Mouse (Mus musculus) frontal cortex, postnatal 36 days (tissue): ENCODE measurements at regions not wholly inside any gene's neighbourhood (a gene's known extent, or its start where the extent isn't known, plus 50 kb on each side); places are given as distances from the start of the nearest gene placed in this dataset.

ENCODE experiments used
- DNase-seq, 2 experiments: peaks; one replicate each; pipeline ENCODE4 v3.0.0; 2022; ENCODE audit warnings: low spot score in 2 of 2

DNA sequence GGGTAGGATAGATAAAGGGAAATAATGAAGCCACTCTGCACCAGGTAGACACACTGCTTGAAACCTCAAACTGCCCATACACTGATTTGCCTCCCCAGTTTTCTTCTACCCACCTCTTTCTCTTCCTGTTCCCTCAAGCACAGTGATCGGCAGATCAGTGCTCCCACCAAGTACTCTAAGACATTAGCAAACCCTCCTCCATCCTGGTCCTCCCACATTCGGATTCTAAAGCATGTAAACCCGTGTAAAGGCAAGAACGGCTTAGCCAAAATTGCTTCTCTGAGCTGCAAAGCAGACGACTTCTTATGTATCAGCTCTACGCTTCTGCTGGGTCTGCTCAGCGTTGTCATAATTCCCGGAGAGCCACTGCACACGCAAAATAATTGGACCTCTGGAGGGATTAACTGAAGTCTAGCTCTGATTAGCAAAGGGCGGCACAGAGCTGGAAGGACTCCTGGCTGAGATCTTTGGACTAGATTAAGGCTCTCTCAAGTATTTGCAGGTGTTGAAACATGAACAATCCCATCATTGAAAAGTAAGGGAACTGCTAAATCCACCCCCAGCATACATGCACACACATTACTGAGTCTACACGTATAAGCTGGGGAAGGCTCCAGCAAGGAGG is 67.2 kb downstream of the Mtx3 start:
- peak; percentile 13 to 17 for DNase-seq

DNA sequence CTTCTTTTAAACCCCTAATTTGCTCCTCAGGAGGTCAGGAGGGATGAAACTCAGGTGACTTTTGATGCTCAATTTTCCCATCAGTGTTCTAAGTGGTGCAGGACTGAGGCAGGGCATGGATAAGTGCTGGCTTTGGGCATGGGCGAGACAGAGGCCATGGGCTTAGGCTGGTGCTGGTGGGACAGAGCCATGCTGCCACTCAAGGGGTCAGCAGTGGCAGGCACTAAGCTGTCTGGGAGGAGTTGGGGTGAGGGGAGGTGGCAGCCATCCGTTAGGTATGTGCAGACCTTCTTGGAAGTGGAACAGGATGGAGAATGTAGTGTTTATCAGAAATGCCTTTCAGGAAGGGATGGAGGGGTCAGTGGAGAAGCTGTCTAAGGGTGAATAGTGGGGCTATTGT is 68.1 kb downstream of the Mtx3 start:
- DNase-seq = no peak

DNA sequence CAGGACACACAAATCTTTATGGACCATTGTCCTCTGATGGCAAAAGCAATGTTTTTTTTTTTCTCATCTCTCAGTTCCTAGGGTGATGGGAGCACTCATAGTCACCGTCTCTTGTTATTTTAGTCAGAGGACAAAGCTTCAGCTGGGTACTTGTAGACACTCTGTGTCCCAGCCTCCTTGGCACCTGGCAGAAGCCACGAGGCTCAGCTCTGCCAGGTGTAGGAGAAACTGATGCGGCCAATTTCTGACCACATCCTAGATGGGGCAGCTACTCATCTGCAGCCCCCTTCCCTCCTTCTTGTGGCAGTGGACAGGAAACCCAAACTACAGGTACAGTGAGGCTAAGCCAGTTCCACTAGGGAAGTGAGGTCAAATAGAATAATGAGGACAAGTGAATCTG is 70.1 kb downstream of the Mtx3 start:
- DNase-seq = no peak

DNA sequence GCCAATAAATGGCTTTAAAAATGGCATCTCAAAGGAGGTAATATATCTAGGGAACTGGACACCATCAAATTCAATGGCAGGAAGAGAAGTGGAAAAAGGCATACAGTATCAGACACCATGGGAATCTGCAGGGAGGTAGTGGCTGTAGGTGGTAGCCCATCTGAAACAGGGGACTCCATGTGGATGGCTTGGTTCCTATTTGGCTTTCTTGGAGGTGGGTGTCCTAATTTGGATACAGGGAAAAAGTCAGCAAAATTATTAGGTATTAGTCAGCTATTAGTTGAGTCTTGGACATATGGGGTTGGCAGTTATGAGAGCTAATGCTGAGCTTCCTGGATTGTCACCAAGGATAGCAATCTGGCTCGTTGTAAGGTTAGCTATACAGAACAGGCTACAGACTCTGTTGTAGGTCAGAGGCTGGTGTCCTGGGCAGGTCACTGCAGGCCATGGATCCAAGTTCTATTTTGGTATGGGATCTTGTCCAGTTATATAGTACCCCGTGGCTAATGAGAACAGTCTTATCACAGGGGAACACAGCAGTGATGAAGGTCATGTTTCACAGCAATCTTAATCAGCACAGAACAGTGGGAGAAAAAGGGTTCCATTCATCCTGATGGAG is 70.8 kb downstream of the Mtx3 start:
- DNase-seq = no peak

DNA sequence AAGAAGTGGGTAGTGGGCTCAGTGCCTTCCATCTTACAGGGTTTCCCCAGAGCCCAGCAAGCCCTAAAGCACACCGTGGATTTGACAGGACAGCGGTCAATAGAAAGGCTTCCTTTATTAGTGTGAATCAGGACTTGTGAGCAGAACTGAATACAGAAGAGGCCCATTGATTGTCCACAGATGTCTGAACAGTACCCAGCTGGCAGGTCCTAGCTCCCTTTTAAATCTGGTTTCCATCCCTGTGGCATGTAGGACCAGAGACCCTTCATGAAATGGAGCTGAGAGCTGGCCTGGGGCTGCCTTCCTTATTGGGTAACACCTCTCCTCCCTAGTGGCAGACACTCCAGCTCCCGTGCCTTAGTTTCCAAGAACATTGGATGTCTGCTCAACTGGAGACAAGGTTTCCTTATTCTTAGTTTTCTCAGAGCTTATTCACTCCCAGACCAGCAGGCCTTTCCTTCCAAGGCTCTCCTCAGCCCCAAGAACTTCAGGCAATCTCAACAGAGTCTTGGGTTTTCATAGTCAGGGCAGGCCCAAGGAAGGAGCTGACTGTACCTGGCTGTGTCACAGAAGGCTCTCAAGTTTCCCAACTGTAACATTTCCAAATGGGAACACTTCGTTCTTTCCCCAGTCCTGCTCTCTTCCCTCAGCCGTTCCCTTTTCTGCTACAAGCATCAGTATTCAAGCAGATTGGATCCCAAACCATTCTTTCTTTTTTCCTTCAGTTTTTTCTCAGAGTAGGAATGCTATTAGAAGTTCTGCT is 71.6 kb downstream of the Mtx3 start:
- peak in 1 of 2 experiments; percentile 14 for DNase-seq

DNA sequence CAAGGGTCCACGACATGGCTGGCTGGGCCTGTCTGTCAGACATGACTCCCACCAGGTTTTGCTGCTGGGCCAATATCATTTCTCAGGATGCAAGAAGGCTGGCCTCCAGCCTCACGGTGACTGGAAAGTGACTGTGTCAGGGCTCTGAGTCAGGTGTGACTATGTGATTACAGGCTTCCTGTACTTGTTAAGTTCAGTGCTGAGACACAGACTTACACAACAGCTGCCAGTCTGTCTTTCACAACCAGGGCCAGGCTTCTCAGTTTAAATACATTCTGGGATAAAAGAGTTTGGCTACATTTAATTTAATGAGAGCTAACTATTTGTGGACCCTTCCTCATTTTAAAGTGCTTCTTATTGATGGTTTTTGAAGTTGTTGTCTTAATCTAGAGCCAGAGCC is 75.3 kb downstream of the Mtx3 start:
- DNase-seq = no peak

DNA sequence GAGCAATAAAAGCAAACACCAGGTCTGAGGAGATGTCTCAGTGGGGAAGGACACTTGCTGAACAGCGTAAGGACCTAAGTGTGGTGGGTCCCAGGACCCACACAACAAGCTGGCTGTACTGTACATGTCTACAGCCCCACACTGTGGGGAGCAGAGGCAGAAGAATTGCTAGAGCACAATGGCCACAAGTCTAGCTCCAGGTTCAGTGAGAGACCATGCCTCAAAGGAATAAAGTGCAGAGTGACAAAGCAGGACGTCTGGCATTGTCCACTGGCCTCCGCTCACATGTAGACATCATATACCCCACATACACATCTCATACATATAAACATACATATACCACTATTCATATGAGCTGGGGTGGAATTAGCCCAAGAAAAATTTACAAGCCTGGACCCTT is 77.4 kb downstream of the Mtx3 start:
- no peak for DNase-seq

DNA sequence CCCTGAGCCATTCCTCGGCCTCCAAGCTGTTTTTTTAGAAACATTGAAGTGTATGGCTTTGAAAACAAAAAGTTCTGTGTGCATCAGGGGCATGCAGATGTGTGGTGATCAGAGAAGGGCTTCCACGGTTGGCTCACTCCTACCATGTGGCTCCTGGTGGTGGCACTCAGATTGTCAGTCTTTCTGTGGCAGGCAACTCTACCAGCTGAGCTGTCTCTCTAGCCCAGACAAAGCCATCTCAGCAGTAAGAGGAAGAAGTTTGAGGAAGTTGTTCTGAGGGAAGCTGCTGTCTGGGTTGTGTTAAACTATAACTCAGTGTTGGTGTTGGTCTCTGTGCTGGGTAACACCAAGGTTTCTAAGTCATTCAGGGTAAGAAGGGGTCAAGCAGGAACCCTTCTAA is 78.9 kb downstream of the Mtx3 start:
- no peak for DNase-seq

DNA sequence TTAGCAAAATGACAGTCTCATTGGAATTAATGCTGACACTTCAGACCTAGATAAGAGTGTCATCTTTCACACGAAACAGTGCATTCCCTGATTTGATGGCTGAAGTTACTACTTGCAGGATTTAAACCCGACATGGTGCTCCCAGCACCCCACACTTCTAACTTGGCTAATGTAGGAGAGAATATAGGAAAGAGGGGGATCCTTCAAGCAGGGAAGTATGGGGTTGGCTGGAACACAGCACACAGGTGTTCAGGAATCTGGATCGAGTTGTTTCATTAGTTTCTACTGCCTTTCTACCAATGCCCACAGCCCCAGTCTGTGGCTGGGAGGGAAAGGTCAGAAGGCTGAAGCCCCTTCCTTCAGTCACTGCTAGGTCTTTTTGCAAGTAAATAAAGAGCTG is 79.5 kb downstream of the Mtx3 start:
- no peak for DNase-seq

DNA sequence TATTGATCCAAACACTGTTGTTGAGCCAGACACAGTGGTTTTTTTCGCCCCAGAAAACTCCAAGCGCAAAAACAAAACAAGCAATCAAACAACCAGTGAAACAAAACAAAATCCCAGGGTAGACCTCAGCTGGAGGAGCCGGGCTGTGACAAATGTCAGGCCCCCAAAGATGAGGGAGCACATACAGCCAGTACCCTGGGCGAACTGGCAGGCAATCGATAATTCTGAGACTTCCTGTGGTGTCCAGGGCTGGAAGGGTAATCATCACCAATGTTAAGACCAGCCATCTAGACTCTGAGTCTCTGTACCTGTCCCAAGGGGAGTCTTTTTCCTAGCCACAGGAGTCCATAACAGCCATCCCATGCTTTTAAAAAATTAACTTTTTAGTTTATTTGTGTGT is 80.6 kb downstream of the Mtx3 start:
- DNase-seq = no peak

DNA sequence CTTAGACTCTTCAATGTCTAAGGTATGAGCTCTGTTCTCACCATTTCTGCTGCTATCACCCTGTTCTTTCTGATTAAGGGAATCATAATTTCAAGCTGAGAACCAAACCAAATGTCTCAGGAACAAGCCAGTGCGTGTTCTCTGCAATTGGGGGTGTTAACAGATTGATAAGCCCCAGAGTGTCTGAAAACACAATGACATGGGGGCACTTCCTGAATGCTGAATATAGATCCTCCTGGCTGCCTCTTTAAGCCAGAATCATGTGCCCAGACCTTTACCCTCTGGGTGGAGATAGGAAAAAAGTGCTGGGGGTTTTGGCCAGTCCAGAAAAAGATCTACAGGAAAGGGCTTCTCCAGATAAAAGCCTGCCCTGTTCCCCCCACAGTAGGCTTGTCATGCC is 84.0 kb downstream of the Mtx3 start:
- DNase-seq = no peak

DNA sequence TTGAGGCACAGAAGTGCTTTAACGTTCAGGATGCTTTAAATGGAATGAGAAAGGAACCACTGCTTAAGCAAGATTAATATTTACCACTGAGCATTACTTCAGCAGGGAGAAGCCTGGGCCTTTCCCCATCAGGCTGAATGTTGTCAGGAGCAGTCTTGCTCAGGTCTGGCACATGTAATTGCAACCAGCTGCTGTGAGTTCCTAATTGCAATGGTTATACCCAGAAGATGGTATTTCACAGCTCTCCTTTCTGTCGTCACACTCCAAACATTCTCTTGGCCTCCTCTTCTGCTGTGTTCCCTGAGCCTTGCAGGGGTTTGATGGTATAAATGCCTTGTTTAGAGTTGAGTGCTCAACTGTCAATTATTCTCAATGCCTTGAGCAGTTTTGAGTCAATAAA is 87.1 kb downstream of the Mtx3 start:
- DNase-seq = no peak

DNA sequence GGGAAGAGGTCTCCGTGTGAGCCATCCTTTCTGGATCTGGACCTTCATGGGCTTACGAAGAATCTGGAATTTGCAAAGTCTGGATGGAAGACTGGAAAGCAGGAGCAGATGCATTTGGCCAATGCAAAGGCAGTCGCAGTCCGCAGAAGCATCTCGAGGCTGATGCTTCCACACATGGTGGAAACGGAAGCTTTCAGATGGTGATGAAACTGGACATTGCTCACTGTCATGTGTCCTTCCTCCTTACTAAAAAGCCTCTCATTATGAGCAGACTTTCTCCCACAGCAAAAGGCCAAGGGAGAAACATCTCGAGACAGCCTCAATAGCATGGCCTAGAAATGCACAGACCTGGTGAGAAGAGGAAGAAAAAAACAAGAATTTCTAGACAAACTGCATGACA is 94.5 kb downstream of the Mtx3 start:
- no peak for DNase-seq

DNA sequence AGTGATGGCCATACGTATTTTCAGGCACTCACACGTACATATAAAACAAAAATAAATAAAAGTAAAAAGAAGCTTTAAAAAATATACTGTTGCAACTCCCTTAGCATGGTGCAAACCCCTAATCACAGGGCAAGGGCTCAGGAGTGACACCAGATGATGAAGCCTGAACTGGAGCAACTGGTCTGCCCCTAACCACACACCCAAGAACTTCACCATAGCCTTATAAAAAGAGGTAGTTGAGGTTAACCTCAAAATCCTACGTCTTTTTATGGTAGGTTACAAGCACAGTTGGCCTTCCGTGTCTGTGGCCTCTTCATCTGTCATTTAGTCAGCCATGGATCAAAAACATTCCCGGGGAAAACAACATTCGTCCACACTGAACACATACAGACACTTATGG is 96.0 kb downstream of the Mtx3 start:
- no peak for DNase-seq

DNA sequence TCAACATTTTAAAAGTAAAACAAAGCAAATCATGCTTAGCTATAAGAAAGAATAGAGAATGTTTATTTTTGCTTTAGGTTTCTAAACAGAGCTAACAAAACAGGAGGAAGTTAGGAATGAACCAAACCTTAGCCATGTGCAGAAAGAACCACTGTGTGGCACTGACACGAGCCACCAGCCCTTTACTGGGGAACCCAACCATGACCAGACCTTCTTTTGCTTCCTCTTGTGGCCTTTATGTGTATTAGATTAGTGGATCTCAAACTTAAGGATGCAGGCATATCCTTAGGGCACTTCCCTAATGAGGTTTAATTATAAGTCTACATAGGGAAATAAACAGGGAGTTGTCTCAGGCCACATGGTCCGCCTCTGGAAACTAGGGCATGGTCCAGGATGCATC is 104.0 kb downstream of the Mtx3 start:
- no peak for DNase-seq

DNA sequence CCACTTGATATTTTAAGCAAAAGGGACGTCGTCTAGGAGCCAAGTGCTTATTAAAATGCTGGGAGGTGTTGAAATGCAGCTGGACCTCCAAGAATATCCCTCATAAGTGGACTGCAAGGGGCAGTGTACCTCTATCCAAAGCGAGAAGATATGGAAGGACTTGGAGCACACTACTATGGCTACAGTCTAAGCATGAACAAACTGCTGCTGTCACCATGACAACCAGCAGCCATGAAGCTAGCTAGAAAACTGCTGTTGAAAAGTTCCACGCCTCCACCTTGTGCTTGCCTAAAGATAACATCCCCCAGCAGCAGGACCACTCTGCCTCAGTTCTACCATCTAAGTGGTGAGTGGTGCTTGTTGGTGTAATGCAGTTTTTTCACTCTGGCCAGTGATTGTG is 115.5 kb downstream of the Mtx3 start:
- DNase-seq = peak; percentile 46 to 70

DNA sequence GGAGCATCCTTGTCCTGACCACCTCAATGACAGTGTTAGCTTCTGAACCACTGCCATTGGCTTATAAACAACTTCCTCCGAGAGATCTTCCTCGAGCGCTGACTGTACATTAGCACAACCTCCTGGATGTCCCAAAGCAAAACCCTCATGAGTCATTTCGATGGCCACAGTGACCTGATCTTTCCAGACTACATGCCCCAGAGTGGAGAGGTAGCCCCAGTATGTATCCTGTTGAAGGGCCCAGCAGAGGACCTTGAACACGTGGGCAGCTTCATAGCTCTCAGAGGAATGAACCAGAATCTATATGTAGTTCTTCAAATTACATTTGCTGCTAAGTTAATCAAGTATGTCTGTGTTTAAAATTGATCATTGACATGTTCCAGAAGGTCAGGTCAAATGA is 118.1 kb downstream of the Mtx3 start:
- no peak for DNase-seq

DNA sequence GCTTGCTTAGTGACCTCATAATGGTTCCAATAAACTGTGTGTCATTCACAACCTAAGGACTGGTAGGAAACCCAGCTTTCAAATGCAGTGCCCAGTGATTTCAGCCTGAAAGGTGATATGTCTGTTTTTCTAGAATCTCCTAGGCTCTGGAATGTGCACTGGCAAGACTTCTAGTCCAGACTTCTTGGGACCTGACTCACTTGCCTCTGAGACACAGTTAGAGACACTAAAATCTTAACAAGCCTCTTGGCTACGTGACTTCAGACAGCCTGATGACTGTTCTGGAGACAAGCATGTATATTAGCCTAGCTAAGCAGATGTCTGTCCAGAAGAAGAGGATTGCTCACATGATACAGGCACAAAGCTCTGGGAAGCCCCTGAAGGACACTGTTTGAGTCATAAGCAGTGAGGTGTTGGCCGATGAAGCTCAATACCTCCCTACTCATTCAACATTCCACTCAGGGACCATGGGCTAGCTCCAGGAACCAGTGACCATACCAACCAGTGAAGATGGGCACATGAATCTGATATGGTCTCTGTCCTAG is 118.9 kb downstream of the Mtx3 start:
- no peak for DNase-seq

DNA sequence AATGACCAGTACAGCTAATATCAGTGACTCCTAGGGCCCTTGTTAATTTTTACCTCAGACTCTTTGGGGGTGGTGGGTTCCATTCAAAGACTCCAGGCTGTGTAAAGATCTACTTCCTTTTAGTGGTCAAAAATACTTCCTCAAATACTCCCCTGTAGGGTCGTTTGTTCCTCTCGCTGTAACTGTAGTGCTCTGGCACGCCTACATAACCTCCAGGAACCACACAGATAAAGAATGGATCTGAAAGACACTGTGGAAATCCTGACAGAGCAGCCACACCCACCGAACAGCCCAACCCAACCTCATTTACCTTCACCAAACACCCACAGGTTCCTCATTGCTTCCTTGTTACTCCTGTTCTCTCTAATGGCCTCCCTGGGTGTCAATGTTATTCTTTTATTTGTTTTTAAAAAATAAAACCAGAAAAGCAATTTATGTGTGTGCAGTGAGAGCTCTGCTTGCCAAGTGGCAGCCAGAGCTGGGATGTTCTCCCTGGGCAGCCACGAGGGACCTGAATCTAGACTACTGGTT is 119.7 kb downstream of the Mtx3 start:
- no peak for DNase-seq

DNA sequence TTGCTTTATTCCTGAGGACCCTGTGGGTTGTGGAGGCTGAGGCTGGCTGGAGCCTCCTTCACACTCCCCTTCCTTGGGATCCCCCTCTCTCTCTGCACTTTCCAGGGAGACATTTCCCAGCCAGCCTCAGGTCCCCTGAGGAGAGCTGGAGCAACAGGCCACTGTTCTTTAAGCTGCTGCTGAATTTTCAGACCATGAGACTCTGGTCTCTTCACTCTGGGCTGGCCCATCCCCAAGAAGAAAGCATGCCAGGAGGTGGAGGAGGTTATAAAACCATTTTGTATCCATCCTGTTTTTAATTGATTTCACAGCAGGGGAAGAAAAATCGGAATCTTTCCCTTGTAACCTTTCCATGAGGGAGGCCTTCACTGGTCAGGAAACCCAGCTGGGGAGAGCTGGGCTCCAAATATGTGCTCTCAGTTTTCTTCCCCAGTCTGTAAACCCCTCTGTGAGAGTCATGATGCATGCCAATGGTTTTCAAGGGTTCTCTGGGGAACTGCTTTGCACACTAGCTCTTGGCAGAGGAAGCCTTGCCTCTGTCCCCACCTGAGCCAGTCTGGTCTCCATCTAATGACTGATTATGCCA is 122.6 kb downstream of the Mtx3 start:
- no peak for DNase-seq

DNA sequence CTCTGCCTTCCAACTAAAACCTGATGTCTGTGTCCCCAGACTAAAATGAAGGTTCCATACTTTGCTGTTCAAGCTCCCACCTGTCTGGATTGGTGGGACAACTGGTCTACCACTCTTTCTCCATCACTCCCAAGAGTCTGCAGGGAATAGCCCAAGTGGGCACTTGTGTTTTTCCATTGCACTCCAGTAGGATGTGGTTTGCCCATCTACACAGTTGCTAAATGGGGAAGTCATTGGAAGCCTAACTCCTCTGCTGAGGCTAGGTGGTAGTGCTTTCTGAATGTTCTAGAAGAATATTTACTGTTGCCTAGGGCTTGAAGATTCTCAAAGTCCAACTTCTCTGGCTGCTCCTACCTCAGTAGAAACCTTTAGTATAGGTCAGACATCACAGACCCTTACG is 125.0 kb downstream of the Mtx3 start:
- DNase-seq = no peak

DNA sequence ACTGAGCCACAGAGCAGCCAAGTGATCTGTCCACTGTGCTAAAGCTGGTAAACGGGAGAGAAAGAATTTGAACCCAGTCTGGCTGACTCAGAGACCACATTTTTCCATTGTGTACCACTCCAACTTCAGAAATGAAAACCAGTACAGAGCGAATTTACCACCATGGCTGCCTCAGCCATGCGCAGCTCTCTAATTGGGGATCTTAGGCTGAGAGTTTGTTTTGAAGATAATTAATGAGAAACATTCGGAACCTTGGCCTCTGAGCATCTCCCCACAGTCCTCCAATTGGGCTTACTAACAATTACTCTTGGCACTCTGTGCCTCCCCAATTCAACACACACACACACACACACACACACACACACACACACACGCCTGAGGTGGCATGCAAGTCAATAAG is 128.3 kb downstream of the Mtx3 start:
- DNase-seq = no peak
